Mouse (Mus musculus) limb, embryonic 13.5 days (tissue): ENCODE measurements around the gene Pou2f3. TPM values are rescaled to one million over a fixed set of nuclear protein-coding genes. Genes with fewer than 3 reads are reported as not detected.

ENCODE experiments used
- ATAC-seq: fragments of 200-750 bp; cut with Nextera tagmentation; 2 replicates; pipeline ENCODE4 v1.8.0; 2017; ENCODE audit warnings: low read depth, moderate number of reproducible peaks, moderate TSS enrichment; ENCODE audit not compliant: low FRiP score
- H3K27ac ChIP-seq: fragments of 300-500 bp; sonication (generic); 2 replicates; pipeline ENCODE4 v1.5.1; 2015; ENCODE audit warnings: inconsistent platforms, mild to moderate bottlenecking, moderate library complexity
- H3K27me3 ChIP-seq: fragments of 300-500 bp; sonication (generic); 2 replicates; pipeline ENCODE4 v1.6.1; 2015; ENCODE audit warnings: mild to moderate bottlenecking, inconsistent platforms
- H3K36me3 ChIP-seq: fragments of 300-500 bp; sonication (generic); 2 replicates; pipeline ENCODE4 v1.6.1; 2015; ENCODE audit warnings: inconsistent platforms, mild to moderate bottlenecking, moderate library complexity
- H3K4me1 ChIP-seq: fragments of 300-500 bp; sonication (generic); 2 replicates; pipeline ENCODE4 v1.6.1; 2015; ENCODE audit warnings: inconsistent platforms
- H3K4me2 ChIP-seq: fragments of 300-500 bp; sonication (generic); replicated peaks from 2 replicates; pipeline ENCODE4 v1.6.1; 2015; ENCODE audit warnings: inconsistent platforms, mild to moderate bottlenecking, moderate library complexity
- H3K4me3 ChIP-seq: fragments of 300-500 bp; sonication (generic); 2 replicates; pipeline ENCODE4 v1.5.1; 2015; ENCODE audit warnings: moderate library complexity, mild to moderate bottlenecking, inconsistent platforms
- H3K9ac ChIP-seq: fragments of 300-500 bp; sonication (generic); 2 replicates; pipeline ENCODE4 v1.6.1; 2015; ENCODE audit warnings: mild to moderate bottlenecking, inconsistent platforms
- H3K9me3 ChIP-seq: fragments of 300-500 bp; sonication (generic); 2 replicates; pipeline ENCODE4 v1.6.1; 2016; ENCODE audit warnings: inconsistent platforms
- WGBS: fragments of 180-500 bp; shearing (Covaris S2); methylation state at CpG from one replicate; pipeline ENCODE4 v1.1.7; 2015; 5-methylcytosine and 5-hydroxymethylcytosine counted together
- polyA plus RNA-seq: library from polyadenylated mRNA; unstranded; fragments of >200 nt; fragmentation: Nextera tagmentation; extraction: Ambion mirVana; gene quantifications from 2 replicates; pipeline ENCODE4 v1.2.1, GENCODE M21; 2015

The Pou2f3 gene
- polyA plus RNA-seq, 1 experiment from 2014 or later, result 0.74 TPM

- peak overlapping the region; percentile 81 for H3K4me2 ChIP-seq
- peak overlapping the region; percentile 43 for H3K4me3 ChIP-seq
- H3K9me3 ChIP-seq, result no peaks in the 10 kb centered on the region
- 3% methylated on average over 15 of the region's 15 CpGs for WGBS
- no peaks in the 10 kb centered on the region for H3K36me3 ChIP-seq
- H3K4me1 ChIP-seq, result peaks cover 24% of the 10 kb centered on the region
- H3K27me3 ChIP-seq, result peaks cover 68% of the 10 kb centered on the region
- H3K9ac ChIP-seq, result peak overlapping the region; percentile 57
- no peak for ATAC-seq
- no peak overlapping the region for H3K27ac ChIP-seq
These were observed 4.2 kb downstream of the Pou2f3 start for GRCm38 (mm10) chr9:43206022-43206390.

GRCm38 (mm10) chr9:43205343-43206021 lies 4.7 kb downstream of the Pou2f3 start:
- peak overlapping the region; percentile 57 for H3K9ac ChIP-seq
- ATAC-seq, result peak; percentile 54; the same call in 1 of the 2 replicates
- H3K36me3 ChIP-seq, result no peaks in the 10 kb centered on the region
- 3% methylated on average over 41 of the region's 41 CpGs for WGBS
- peak overlapping the region; percentile 81 for H3K4me2 ChIP-seq
- H3K27me3 ChIP-seq, result peaks cover 73% of the 10 kb centered on the region
- H3K9me3 ChIP-seq, result no peaks in the 10 kb centered on the region
- H3K4me3 ChIP-seq, result peak overlapping the region; percentile 43
- no peak overlapping the region for H3K27ac ChIP-seq
- peaks cover 21% of the 10 kb centered on the region for H3K4me1 ChIP-seq

- peak overlapping the region; percentile 3; the same call in 1 of the 2 replicates for H3K4me3 ChIP-seq
- H3K9me3 ChIP-seq, result no peaks in the 10 kb centered on the region
- H3K4me1 ChIP-seq, result peaks cover 13% of the 10 kb centered on the region
- peak overlapping the region; percentile 39 for H3K4me2 ChIP-seq
- no peak for ATAC-seq
- peaks cover 49% of the 10 kb centered on the region for H3K27me3 ChIP-seq
- 3% methylated on average over 5 of the region's 5 CpGs for WGBS
- H3K9ac ChIP-seq, result 0 out of 2 replicates have a peak overlapping the region, but pooled peaks have one; percentile 9
- no peaks in the 10 kb centered on the region for H3K36me3 ChIP-seq
- no peak overlapping the region for H3K27ac ChIP-seq
These were observed 10.0 kb downstream of the Pou2f3 start for GRCm38 (mm10) chr9:43200212-43200611.

DNA sequence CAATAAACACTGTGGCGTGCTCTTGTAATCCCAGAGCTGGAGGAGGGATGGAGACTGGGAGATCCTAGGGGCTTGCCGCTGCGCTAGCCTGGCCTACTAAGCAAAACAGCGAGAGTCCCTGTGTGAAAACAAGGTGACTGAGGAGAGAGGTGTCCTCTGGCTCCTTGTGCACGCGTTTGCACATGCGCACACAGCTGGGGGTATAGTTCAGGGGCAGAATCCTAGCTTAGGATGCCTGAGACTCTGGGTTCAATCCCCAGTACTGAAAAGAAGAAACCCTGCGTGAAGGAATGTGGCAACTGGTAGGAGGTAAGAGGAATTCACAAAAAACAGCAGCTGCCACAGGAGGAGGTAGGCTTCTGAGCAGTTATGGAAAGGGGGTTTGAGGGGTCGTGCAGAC lies 16.2 kb downstream of the Pou2f3 start:
- no peaks in the 10 kb centered on the region for H3K9me3 ChIP-seq
- no peak overlapping the region for H3K4me3 ChIP-seq
- H3K4me2 ChIP-seq, result no peak overlapping the region
- WGBS, result 16% methylated on average over 9 of the region's 9 CpGs
- no peaks in the 10 kb centered on the region for H3K27me3 ChIP-seq
- H3K4me1 ChIP-seq, result peaks cover 3% of the 10 kb centered on the region
- no peak overlapping the region for H3K27ac ChIP-seq
- H3K9ac ChIP-seq, result no peak overlapping the region
- no peak for ATAC-seq
- H3K36me3 ChIP-seq, result no peaks in the 10 kb centered on the region

GRCm38 (mm10) chr9:43191561-43191960 lies 18.6 kb downstream of the Pou2f3 start:
- WGBS, result 52% methylated on average over 4 of the region's 4 CpGs
- Histone ChIP-seq H3K9ac (no peak overlapping the region), H3K4me3 (no peak overlapping the region), H3K27ac (no peak overlapping the region), H3K36me3 (no peaks in the 10 kb centered on the region), H3K27me3 (no peaks in the 10 kb centered on the region), H3K4me1 (peaks cover 3% of the 10 kb centered on the region), H3K9me3 (no peaks in the 10 kb centered on the region), H3K4me2 (no peak overlapping the region)
- ATAC-seq, result no peak

GRCm38 (mm10) chr9:43189021-43189356 lies 21.2 kb downstream of the Pou2f3 start:
- no peaks in the 10 kb centered on the region for H3K9me3 ChIP-seq
- no peak overlapping the region for H3K4me2 ChIP-seq
- H3K27ac ChIP-seq, result no peak overlapping the region
- no peaks in the 10 kb centered on the region for H3K36me3 ChIP-seq
- H3K27me3 ChIP-seq, result no peaks in the 10 kb centered on the region
- ATAC-seq, result no peak
- H3K4me3 ChIP-seq, result no peak overlapping the region
- WGBS, result 63% methylated on average over 3 of the region's 3 CpGs
- no peak overlapping the region for H3K9ac ChIP-seq
- H3K4me1 ChIP-seq, result no peaks in the 10 kb centered on the region

GRCm38 (mm10) chr9:43188309-43189020 lies 21.7 kb downstream of the Pou2f3 start:
- 64% methylated on average over 12 of the region's 12 CpGs for WGBS
- Histone ChIP-seq H3K27me3 (no peaks in the 10 kb centered on the region), H3K27ac (no peak overlapping the region), H3K9me3 (no peaks in the 10 kb centered on the region), H3K4me1 (no peaks in the 10 kb centered on the region), H3K36me3 (no peaks in the 10 kb centered on the region), H3K9ac (no peak overlapping the region), H3K4me2 (no peak overlapping the region), H3K4me3 (no peak overlapping the region)
- ATAC-seq, result no peak

DNA sequence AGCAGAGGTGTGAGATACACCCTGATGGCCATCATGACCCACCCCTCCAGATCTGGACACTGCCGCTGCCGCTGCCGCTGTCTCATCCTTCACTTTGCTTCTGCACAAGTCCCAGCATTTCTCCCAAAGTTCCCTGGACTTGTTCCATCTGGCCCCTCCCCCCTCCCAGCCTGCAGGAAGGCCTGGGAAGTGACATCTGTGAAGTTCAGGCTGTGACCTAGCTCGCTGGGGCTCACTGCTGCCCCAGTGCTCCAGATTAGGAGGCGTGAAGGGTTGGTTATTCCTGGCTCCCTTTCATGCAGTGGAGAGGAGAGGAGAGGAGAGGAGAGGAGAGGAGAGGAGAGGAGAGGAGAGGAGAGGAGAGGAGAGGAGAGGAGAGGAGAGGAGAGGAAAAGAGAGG lies 30.6 kb downstream of the Pou2f3 start:
- H3K4me3 ChIP-seq, result no peak overlapping the region
- H3K4me1 ChIP-seq, result no peaks in the 10 kb centered on the region
- H3K4me2 ChIP-seq, result no peak overlapping the region
- WGBS, result 46% methylated on average over 5 of the region's 5 CpGs
- H3K9me3 ChIP-seq, result no peaks in the 10 kb centered on the region
- no peaks in the 10 kb centered on the region for H3K36me3 ChIP-seq
- H3K27me3 ChIP-seq, result no peaks in the 10 kb centered on the region
- no peak for ATAC-seq
- H3K27ac ChIP-seq, result no peak overlapping the region
- no peak overlapping the region for H3K9ac ChIP-seq

DNA sequence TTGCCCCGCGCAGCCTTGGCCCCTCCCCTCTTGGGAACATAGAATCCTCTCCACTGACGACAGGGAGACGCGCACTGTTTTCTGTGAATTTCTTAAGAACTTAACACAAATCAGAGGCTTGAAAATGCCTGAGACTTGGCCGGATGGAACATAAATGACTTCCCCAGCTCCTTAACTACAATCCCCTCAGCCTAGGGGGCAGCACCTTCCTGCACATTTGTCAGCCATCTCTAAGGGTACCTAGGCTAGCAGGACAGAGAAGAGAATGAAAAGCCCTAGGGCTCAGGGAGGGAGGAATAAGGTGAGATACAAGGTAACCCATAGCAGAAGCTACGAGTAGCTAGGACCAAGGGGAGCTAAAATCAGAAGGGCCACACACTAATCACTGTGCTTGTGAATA lies 32.0 kb downstream of the Pou2f3 start:
- Histone ChIP-seq H3K4me1 (no peaks in the 10 kb centered on the region), H3K4me2 (no peak overlapping the region), H3K27ac (no peak overlapping the region), H3K4me3 (no peak overlapping the region), H3K36me3 (no peaks in the 10 kb centered on the region), H3K9ac (no peak overlapping the region), H3K27me3 (no peaks in the 10 kb centered on the region), H3K9me3 (no peaks in the 10 kb centered on the region)
- no peak for ATAC-seq
- 57% methylated on average over 7 of the region's 7 CpGs for WGBS

DNA sequence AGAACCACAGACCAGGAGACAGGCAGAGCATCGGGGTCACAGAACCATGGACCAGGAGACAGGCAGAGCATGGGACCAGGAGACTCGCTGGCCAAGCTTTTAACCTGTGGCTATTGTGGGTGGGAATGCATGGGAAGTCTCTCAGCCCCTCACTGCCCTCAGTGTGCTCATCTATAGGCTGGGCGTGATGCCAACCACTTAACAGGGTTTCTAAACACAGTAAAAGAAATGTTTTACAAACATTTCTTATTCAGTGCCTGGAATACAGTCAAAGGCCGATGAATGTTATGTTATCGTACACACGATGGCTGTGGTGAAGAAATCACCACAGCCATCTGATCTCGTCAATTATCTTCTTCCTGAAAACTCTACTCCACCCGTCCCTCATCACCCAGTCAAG lies 43.1 kb downstream of the Pou2f3 start:
- no peak for ATAC-seq
- no peak overlapping the region for H3K9ac ChIP-seq
- peaks cover 9% of the 10 kb centered on the region for H3K4me1 ChIP-seq
- WGBS, result 80% methylated on average over 8 of the region's 8 CpGs
- H3K4me3 ChIP-seq, result no peak overlapping the region
- H3K4me2 ChIP-seq, result no peak overlapping the region
- no peaks in the 10 kb centered on the region for H3K9me3 ChIP-seq
- no peaks in the 10 kb centered on the region for H3K27me3 ChIP-seq
- H3K36me3 ChIP-seq, result no peaks in the 10 kb centered on the region
- no peak overlapping the region for H3K27ac ChIP-seq

DNA sequence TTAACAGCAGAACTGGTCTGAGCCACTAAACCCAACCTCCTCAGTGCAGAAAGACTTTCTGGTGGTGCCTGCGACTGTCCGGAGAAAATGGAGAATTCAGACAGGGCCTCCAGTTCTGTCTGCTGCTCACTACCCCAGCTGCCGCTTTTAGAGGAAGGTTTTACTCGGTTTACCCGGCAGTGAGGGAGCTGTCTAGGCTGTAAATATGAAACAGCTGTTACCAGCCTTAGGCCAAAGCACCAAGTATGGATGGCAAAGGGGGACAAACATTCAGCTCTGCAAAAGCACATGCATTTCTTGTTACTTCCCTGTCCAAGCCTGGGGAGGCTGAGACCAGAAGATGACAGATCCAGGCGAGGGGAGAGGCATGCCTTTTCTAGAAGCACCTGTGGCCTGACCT lies 43.8 kb downstream of the Pou2f3 start:
- Histone ChIP-seq H3K27ac (no peak overlapping the region), H3K4me3 (no peak overlapping the region), H3K9me3 (no peaks in the 10 kb centered on the region), H3K27me3 (no peaks in the 10 kb centered on the region), H3K4me1 (peaks cover 9% of the 10 kb centered on the region), H3K9ac (no peak overlapping the region), H3K36me3 (no peaks in the 10 kb centered on the region), H3K4me2 (no peak overlapping the region)
- ATAC-seq, result no peak
- WGBS, result 38% methylated on average over 6 of the region's 6 CpGs

DNA sequence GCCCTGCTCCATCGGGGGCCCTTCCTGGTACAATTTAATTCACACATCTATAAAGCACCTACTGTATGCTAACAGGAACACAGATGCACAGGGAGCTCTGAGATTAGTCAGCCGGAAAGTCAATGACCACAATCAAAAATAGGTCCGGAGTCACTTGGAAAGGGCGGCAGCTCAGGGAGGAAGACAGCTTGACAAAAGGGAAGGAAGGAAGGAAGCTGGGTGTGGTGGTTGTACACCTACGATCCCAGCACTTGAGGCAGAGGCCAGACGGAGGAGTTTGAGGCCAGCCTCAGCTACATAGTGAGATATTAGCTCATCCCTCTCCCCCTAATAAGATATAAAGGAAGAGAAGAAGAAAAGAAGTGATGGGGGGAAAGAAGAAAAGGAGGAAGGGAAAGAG lies 54.2 kb downstream of the Pou2f3 start:
- ATAC-seq, result no peak
- WGBS, result 79% methylated on average over 6 of the region's 6 CpGs
- H3K27ac ChIP-seq, result no peak overlapping the region

More for the DNA sequence above, 54.2 kb downstream of the Pou2f3 start:
- Histone ChIP-seq H3K4me2 (no peak overlapping the region), H3K36me3 (no peaks in the 10 kb centered on the region), H3K27me3 (peaks cover 5% of the 10 kb centered on the region; the same call in 1 of the 2 replicates), H3K9ac (no peak overlapping the region), H3K4me3 (no peak overlapping the region), H3K4me1 (peaks cover 4% of the 10 kb centered on the region; the same call in 1 of the 2 replicates), H3K9me3 (no peaks in the 10 kb centered on the region)
